Mouse (Mus musculus): Measurements from ENCODE around the gene Slc35b2. TPM values are rescaled to one million over a fixed set of nuclear protein-coding genes. Genes with fewer than 3 reads are reported as not detected.

Slc35b2 gene
- polyA plus RNA-seq, 1 experiment from 2014 or later = 75.8 TPM

- H3K4me3 ChIP-seq = no peak overlapping the region
- no peak overlapping the region for H3K27ac ChIP-seq
- no peak overlapping the region for H3K4me2 ChIP-seq
- WGBS = 79% methylated on average over 4 of the region's 4 CpGs
- no peaks in the 10 kb centered on the region for H3K36me3 ChIP-seq
- H3K9me3 ChIP-seq (replicated peaks) = no peaks in the 10 kb centered on the region
- H3K27me3 ChIP-seq = no peaks in the 10 kb centered on the region
- ATAC-seq (replicated peaks; ENCODE audit: insufficient number of reproducible peaks, insufficient read depth, low FRiP score, low read depth) = no peak
- H3K9ac ChIP-seq = no peak overlapping the region
- H3K4me1 ChIP-seq (replicated peaks) = peaks cover 12% of the 10 kb centered on the region
These were observed 44.7 kb downstream of the Slc35b2 start for GRCm38 (mm10) chr17:45608396-45608795.

- WGBS = 25% methylated on average over 5 of the region's 5 CpGs
- no peak overlapping the region for H3K4me3 ChIP-seq
These were observed 46.6 kb downstream of the Slc35b2 start for GRCm38 (mm10) chr17:45610144-45610866.

GRCm38 (mm10) chr17:45612008-45612407 lies 48.3 kb downstream of the Slc35b2 start:
- Histone ChIP-seq H3K9ac (no peak overlapping the region), H3K36me3 (no peaks in the 10 kb centered on the region), H3K4me2 (no peak overlapping the region), H3K27ac (no peak overlapping the region), H3K9me3 (replicated peaks) (no peaks in the 10 kb centered on the region), H3K4me1 (replicated peaks) (peaks cover 12% of the 10 kb centered on the region), H3K27me3 (no peaks in the 10 kb centered on the region), H3K4me3 (no peak overlapping the region)
- 73% methylated on average over 8 of the region's 8 CpGs for WGBS
- ATAC-seq (replicated peaks; ENCODE audit: insufficient number of reproducible peaks, insufficient read depth, low FRiP score, low read depth) = no peak

More at GRCm38 (mm10) chr17:45610144-45610866, 46.6 kb downstream of the Slc35b2 start:
- H3K9me3 ChIP-seq (replicated peaks) = no peaks in the 10 kb centered on the region
- no peaks in the 10 kb centered on the region for H3K27me3 ChIP-seq
- no peaks in the 10 kb centered on the region for H3K36me3 ChIP-seq
- peak overlapping the region; percentile 23; the same call in 1 of the 2 replicates for H3K4me2 ChIP-seq
- H3K9ac ChIP-seq = no peak overlapping the region
- 0 out of 2 replicates have a peak, but pooled peaks have one; percentile 18 for ATAC-seq (replicated peaks; ENCODE audit: insufficient number of reproducible peaks, insufficient read depth, low FRiP score, low read depth)
- H3K27ac ChIP-seq = peak overlapping the region; percentile 52
- peaks cover 12% of the 10 kb centered on the region for H3K4me1 ChIP-seq (replicated peaks)

DNA sequence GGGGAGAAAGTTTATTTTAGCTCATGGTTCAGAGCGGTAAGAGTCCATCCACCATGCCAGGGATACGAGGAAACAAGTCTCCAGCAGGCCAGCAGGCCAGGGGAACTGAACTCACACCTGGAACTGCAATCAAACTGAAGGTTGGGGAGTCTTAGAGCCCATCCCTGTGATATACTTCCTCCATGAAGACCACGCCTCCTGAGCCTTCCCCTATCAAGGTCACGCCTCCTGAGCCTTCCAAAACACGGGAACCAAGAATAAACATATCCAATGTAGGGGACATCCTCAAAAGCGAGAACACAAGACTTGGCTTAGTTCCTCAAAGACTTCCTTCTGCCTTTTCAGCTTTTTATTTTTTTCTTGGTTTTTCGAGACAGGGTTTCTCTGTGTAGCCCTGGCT lies 49.2 kb downstream of the Slc35b2 start:
- Histone ChIP-seq H3K27ac (no peak overlapping the region), H3K27me3 (no peaks in the 10 kb centered on the region), H3K9me3 (replicated peaks) (no peaks in the 10 kb centered on the region), H3K4me1 (replicated peaks) (peaks cover 12% of the 10 kb centered on the region), H3K4me3 (no peak overlapping the region), H3K4me2 (no peak overlapping the region), H3K36me3 (no peaks in the 10 kb centered on the region), H3K9ac (no peak overlapping the region)
- 84% methylated on average over 7 of the region's 7 CpGs for WGBS
- no peak for ATAC-seq (replicated peaks; ENCODE audit: insufficient number of reproducible peaks, insufficient read depth, low FRiP score, low read depth)

DNA sequence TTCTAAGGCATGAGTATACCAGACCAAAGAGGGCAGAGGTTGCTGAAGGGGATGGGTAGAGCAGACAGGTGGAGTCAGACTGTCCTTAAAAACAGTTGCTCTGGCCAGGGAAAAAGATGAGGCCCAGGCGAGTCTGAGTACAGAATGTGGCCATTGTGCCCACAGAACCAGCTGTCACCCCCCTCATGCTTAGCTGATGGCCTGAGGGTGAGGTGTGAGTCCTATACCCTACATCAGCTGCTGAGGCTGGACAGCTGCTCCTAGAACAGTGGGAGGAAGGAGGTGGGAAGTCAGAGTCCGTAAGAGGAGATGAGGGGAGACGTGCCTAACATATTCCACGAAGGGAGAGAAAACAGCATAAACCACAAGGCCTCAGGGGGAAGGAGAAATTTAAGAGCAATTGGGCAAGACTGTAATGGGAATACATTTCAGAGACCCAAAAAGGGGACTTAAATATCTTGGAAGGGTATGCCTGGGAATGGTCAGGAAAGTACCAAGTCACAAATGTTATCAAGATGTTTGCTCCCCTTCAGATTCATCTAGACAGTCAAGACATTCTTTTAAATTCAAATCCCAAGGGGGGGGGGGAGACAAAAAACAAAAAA lies 52.5 kb downstream of the Slc35b2 start:
- Histone ChIP-seq H3K27ac (no peak overlapping the region), H3K4me2 (no peak overlapping the region), H3K27me3 (no peaks in the 10 kb centered on the region), H3K4me3 (no peak overlapping the region), H3K4me1 (replicated peaks) (peaks cover 13% of the 10 kb centered on the region), H3K9ac (no peak overlapping the region), H3K9me3 (replicated peaks) (no peaks in the 10 kb centered on the region), H3K36me3 (no peaks in the 10 kb centered on the region)
- WGBS = 58% methylated on average over 4 of the region's 4 CpGs
- ATAC-seq (replicated peaks; ENCODE audit: insufficient number of reproducible peaks, insufficient read depth, low FRiP score, low read depth) = no peak

- no peak for ATAC-seq (replicated peaks; ENCODE audit: insufficient number of reproducible peaks, insufficient read depth, low FRiP score, low read depth)
- Histone ChIP-seq H3K4me1 (replicated peaks) (peaks cover 13% of the 10 kb centered on the region; the same call in 1 of the 2 replicates), H3K4me2 (no peak overlapping the region), H3K36me3 (no peaks in the 10 kb centered on the region), H3K27ac (no peak overlapping the region), H3K4me3 (no peak overlapping the region), H3K9me3 (replicated peaks) (no peaks in the 10 kb centered on the region), H3K9ac (no peak overlapping the region), H3K27me3 (no peaks in the 10 kb centered on the region)
- 77% methylated on average over 3 of the region's 3 CpGs for WGBS
These were observed 53.0 kb downstream of the Slc35b2 start for GRCm38 (mm10) chr17:45616679-45617078.

Other genes with a start within 250 kb of the Slc35b2 start
- 39.3 and 44.8 TPM in 2 replicates for gene Cdc5l, start 130.1 kb upstream of the Slc35b2 start, polyA plus RNA-seq (2015; fragmentation: Nextera tagmentation; extraction: Ambion mirVana)
- 1.3 and 1.6 TPM in 2 replicates for gene Spats1, start 88.5 kb upstream of the Slc35b2 start, polyA plus RNA-seq (2015; fragmentation: Nextera tagmentation; extraction: Ambion mirVana)
- 19.2 and 22.5 TPM in 2 replicates for gene Aars2, start 57.0 kb upstream of the Slc35b2 start, polyA plus RNA-seq (2015; fragmentation: Nextera tagmentation; extraction: Ambion mirVana)
- gene Tcte1, start 40.4 kb upstream of the Slc35b2 start, polyA plus RNA-seq (2015; fragmentation: Nextera tagmentation; extraction: Ambion mirVana) = 0.16 and 0.29 TPM in 2 replicates
- 0.96 and 1.5 TPM in 2 replicates for gene Tmem151b, start 14.2 kb upstream of the Slc35b2 start, polyA plus RNA-seq (2015; fragmentation: Nextera tagmentation; extraction: Ambion mirVana)
- gene Nfkbie, start 8.2 kb upstream of the Slc35b2 start, polyA plus RNA-seq (2015; fragmentation: Nextera tagmentation; extraction: Ambion mirVana) = 3.0 and 6.8 TPM in 2 replicates
- 1,147 and 1,218 TPM in 2 replicates for gene Hsp90ab1, start 9.4 kb downstream of the Slc35b2 start, polyA plus RNA-seq (2015; fragmentation: Nextera tagmentation; extraction: Ambion mirVana)
- gene Slc29a1, start 35.7 kb downstream of the Slc35b2 start, polyA plus RNA-seq (2015; fragmentation: Nextera tagmentation; extraction: Ambion mirVana) = 90.9 and 120 TPM in 2 replicates
- 0.16 and 0.24 TPM in 2 replicates for gene Mymx, start 38.2 kb downstream of the Slc35b2 start, polyA plus RNA-seq (2015; fragmentation: Nextera tagmentation; extraction: Ambion mirVana)
- gene Capn11, start 95.5 kb downstream of the Slc35b2 start, polyA plus RNA-seq (2015; fragmentation: Nextera tagmentation; extraction: Ambion mirVana) = 0.26 and 0.39 TPM in 2 replicates
- 124 and 133 TPM in 2 replicates for gene Mrpl14, start 122.4 kb downstream of the Slc35b2 start, polyA plus RNA-seq (2015; fragmentation: Nextera tagmentation; extraction: Ambion mirVana)
- 35.1 and 42.4 TPM in 2 replicates for gene Tmem63b, start 123.0 kb downstream of the Slc35b2 start, polyA plus RNA-seq (2015; fragmentation: Nextera tagmentation; extraction: Ambion mirVana)
- gene 1600014C23Rik, start 170.0 kb downstream of the Slc35b2 start, polyA plus RNA-seq (2015; fragmentation: Nextera tagmentation; extraction: Ambion mirVana) = 0.60 and 0.98 TPM in 2 replicates

Data from heart, embryonic 15.5 days (tissue).